Mouse (Mus musculus) G1E (cell line): Measurements from ENCODE around the gene Micu1. TPM values are rescaled to one million over a fixed set of nuclear protein-coding genes. Genes with fewer than 3 reads are reported as not detected.
"Not testable (repeated sequence)": the region's sequence is repeated elsewhere in the genome, so short reads cannot be mapped to it uniquely, and the experiment has no call there.

ENCODE experiments used
- ATAC-seq: 2 replicates; pipeline ENCODE4 v1.8.0; 2016; ENCODE audit warnings: mild to moderate bottlenecking; ENCODE audit not compliant: insufficient number of reproducible peaks, poor library complexity, low FRiP score, severe bottlenecking; ENCODE audit errors: extremely low read depth
- DNase-seq: peaks from one replicate; pipeline ENCODE4 v3.0.0; 2012; ENCODE audit warnings: low spot score
- H3K27me3 ChIP-seq: 2 replicates; pipeline ENCODE4 v1.6.1; 2012; ENCODE audit warnings: mild to moderate bottlenecking, low read length, inconsistent platforms; ENCODE audit not compliant: insufficient read depth
- H3K36me3 ChIP-seq: replicated peaks from 2 replicates; pipeline ENCODE3; 2012; ENCODE audit warnings: mild to moderate bottlenecking, inconsistent platforms
- H3K4me1 ChIP-seq: 2 replicates; pipeline ENCODE4 v1.6.1; 2012; ENCODE audit warnings: low read depth, low read length, inconsistent platforms, mixed read lengths; ENCODE audit not compliant: insufficient read depth
- H3K4me3 ChIP-seq: 2 replicates; pipeline ENCODE4 v1.5.1; 2012; ENCODE audit warnings: low read depth, mild to moderate bottlenecking, inconsistent platforms, low read length, moderate library complexity, mixed read lengths
- H3K9me3 ChIP-seq: replicated peaks from 2 replicates; pipeline ENCODE4 v1.6.1; 2012; ENCODE audit warnings: inconsistent platforms
- CTCF ChIP-seq: IDR thresholded peaks from 2 replicates; pipeline ENCODE4 v1.5.1; 2012; ENCODE audit warnings: low read depth, low read length, inconsistent platforms, mixed read lengths
- GATA1 ChIP-seq: IDR thresholded peaks from 2 replicates; pipeline ENCODE4 v1.6.1; 2012; ENCODE audit warnings: borderline replicate concordance, low read length, inconsistent platforms, mixed read lengths
- GATA2 ChIP-seq: IDR thresholded peaks from 2 replicates; pipeline ENCODE4 v1.6.1; 2012; ENCODE audit warnings: low read depth, low read length, inconsistent platforms, borderline replicate concordance
- POLR2AphosphoS5 ChIP-seq: IDR thresholded peaks from 2 replicates; pipeline ENCODE4 v1.6.1; 2012; ENCODE audit warnings: low read depth, low read length, inconsistent platforms; ENCODE audit not compliant: insufficient replicate concordance
- TAL1 ChIP-seq: conservative IDR thresholded peaks from 2 replicates; pipeline ENCODE4 v1.6.1; 2012; ENCODE audit warnings: low read depth, low read length, inconsistent platforms, mixed read lengths
- polyA plus RNA-seq: library from polyadenylated mRNA; stranded (reverse); fragments of >175 nt; gene quantifications from 2 replicates; pipeline ENCODE4 v1.2.3, GENCODE M21; 2012
- total RNA-seq, 2 experiments: library from RNA; stranded (forward) in 1 of 2; stranded (reverse) in 1 of 2; fragments of 200-1000 nt in 1 of 2; fragments of >200 nt in 1 of 2; fragmentation: Nextera tagmentation in 1 of 2; gene quantifications; 2 replicates each; pipeline ENCODE4 v1.2.3; 2014 to 2017

The Micu1 gene
- total and polyA plus RNA-seq, 3 experiments, result 7.9 to 37.4 (median 24.5) TPM

DNA sequence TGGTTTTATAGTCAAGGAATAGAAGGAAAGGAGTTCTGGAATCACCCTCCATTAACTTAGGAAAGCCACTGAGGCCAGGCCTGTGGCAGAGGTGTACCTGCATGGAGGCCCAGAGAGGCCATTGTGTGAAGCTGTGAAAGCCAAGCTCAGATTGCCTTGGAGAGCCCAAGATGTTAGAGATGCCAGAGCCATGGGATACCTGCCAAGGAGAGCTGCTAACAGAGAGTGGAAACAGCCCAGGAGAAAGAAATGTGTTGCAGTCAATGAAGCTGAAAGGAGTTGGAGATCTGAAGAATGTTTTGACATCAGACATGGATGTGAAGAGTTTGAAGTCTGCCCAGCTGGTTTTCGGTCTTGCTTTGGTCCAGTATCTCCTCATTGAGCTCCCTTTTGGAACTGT, 24.4 kb upstream of the Micu1 start:
- no peak for TF ChIP-seq GATA2
- no peak for TF ChIP-seq POLR2AphosphoS5
- TF ChIP-seq GATA1, result no peak
- no peak for TF ChIP-seq CTCF
- TF ChIP-seq TAL1, result no peak
- Histone ChIP-seq H3K36me3 (no peaks in the 10 kb centered on the region), H3K4me1 (no peaks in the 10 kb centered on the region), H3K9me3 (no peaks in the 10 kb centered on the region), H3K4me3 (no peak overlapping the region), H3K27me3 (no peaks in the 10 kb centered on the region)
- ATAC-seq (no peak), DNase-seq (no peak)

DNA sequence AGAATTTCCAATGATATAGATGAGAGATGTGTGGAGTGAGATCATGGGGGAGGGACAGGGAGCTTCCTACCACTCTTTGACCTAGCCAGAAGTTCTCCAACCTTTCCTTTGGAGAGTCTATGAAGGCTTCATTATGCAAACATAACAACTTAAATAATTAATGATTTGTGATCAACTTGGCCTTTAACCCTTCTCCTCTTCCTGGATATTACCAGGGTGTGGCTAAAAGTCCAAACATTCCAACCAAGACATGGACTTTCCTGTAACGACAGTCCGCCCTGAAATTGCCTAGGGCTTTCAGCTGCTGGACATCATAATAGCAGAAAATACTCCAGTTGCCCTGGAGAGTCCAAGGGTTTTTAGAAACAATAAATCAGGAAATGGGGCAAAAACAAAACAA, 23.1 kb upstream of the Micu1 start:
- DNase-seq, result no peak

DNA sequence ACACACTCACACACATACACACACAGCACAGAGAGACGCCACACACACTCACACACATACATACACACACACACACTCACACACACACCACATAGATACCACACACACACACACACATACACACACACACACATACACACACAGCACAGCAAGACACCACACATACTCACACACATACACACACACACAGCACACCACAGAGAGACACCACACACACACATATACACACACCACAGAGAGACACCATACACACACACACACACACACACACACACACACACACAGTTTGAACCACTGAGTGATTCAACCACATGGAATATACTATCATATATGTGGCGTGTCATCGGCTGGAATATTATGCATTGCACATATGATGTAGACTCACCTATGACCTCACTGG, 16.7 kb upstream of the Micu1 start:
- not testable (repeated sequence) for H3K36me3 ChIP-seq, H3K9me3 ChIP-seq, DNase-seq, H3K27me3 ChIP-seq, ATAC-seq, H3K4me3 ChIP-seq, H3K4me1 ChIP-seq

More for the DNA sequence above, 23.1 kb upstream of the Micu1 start:
- ATAC-seq, result no peak
- Histone ChIP-seq H3K36me3 (no peaks in the 10 kb centered on the region), H3K4me3 (no peak overlapping the region), H3K9me3 (no peaks in the 10 kb centered on the region), H3K4me1 (no peaks in the 10 kb centered on the region), H3K27me3 (no peaks in the 10 kb centered on the region)
- TF ChIP-seq TAL1 (no peak), CTCF (no peak), GATA1 (no peak), POLR2AphosphoS5 (no peak), GATA2 (no peak)

- no peak overlapping the region for H3K4me3 ChIP-seq
- no peak for TF ChIP-seq GATA1
- no peak for TF ChIP-seq GATA2
- no peak for TF ChIP-seq CTCF
- TF ChIP-seq POLR2AphosphoS5, result no peak
- TF ChIP-seq TAL1, result no peak
- H3K9me3 ChIP-seq, result no peaks in the 10 kb centered on the region
- H3K27me3 ChIP-seq, result no peaks in the 10 kb centered on the region
- no peaks in the 10 kb centered on the region for H3K36me3 ChIP-seq
- ATAC-seq (no peak), DNase-seq (no peak)
- no peaks in the 10 kb centered on the region for H3K4me1 ChIP-seq
Observed at GRCm38 (mm10) chr10:59687126-59687525, 15.2 kb upstream of the Micu1 start.

DNA sequence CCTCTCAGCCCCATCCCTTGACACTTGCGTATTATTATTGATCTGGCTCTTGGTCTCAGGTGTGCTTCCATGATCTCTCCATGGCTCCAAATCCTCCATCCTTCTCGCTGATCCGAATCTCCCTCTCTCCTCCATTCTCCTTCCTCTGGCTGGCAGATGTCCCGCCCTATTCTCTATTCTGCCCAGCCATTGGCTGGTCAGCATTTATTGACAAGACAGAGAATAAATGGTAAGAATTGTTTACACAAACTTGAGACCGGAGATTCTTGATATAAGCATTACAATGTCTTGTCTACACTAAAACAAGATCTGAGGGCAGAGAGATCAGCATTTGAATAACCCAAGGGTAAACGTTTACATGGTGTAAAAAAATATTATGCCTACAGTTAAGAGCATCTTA, 12.4 kb upstream of the Micu1 start:
- Histone ChIP-seq H3K4me1 (no peaks in the 10 kb centered on the region), H3K9me3 (no peaks in the 10 kb centered on the region), H3K36me3 (no peaks in the 10 kb centered on the region), H3K27me3 (no peaks in the 10 kb centered on the region), H3K4me3 (no peak overlapping the region)
- DNase-seq (no peak), ATAC-seq (no peak)
- no peak for TF ChIP-seq CTCF
- no peak for TF ChIP-seq POLR2AphosphoS5
- no peak for TF ChIP-seq TAL1
- no peak for TF ChIP-seq GATA1
- TF ChIP-seq GATA2, result no peak

DNA sequence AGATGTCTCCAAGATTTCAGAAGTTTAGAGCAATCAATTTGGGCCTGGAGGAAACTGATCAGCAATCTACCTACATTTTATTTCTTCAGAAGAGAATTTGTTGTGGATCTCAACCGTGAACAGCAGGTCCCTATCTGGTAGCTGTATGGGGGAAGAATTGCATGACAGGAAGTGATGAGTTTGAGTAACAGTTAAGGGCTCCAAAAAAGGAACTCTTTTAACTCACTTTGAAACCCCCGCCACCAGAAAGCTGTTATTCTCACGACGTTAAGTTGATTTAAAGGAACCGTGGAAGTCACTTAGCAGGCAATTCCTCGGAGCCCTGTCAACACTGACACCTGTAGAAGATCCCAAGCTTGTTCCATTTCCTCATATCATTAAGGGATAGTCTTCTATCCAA, 9.8 kb upstream of the Micu1 start:
- no peaks in the 10 kb centered on the region for H3K36me3 ChIP-seq
- no peak for DNase-seq
- ATAC-seq, result no peak
- H3K9me3 ChIP-seq, result no peaks in the 10 kb centered on the region
- TF ChIP-seq TAL1, result no peak
- no peak for TF ChIP-seq GATA2
- no peak for TF ChIP-seq POLR2AphosphoS5
- TF ChIP-seq CTCF, result no peak
- no peak for TF ChIP-seq GATA1
- H3K4me3 ChIP-seq, result no peak overlapping the region
- H3K4me1 ChIP-seq, result no peaks in the 10 kb centered on the region
- peaks cover 4% of the 10 kb centered on the region for H3K27me3 ChIP-seq

GRCm38 (mm10) chr10:59694104-59694503, 8.2 kb upstream of the Micu1 start:
- ATAC-seq, result no peak
- no peak for DNase-seq

More at GRCm38 (mm10) chr10:59694104-59694503, 8.2 kb upstream of the Micu1 start:
- no peak for TF ChIP-seq GATA2
- Histone ChIP-seq H3K36me3 (no peaks in the 10 kb centered on the region), H3K4me3 (no peak overlapping the region), H3K4me1 (no peaks in the 10 kb centered on the region), H3K9me3 (no peaks in the 10 kb centered on the region), H3K27me3 (peaks cover 4% of the 10 kb centered on the region)
